Mouse (Mus musculus) stomach, postnatal 0 days (tissue): ENCODE measurements around the gene Eng. TPM values are rescaled to one million over a fixed set of nuclear protein-coding genes. Genes with fewer than 3 reads are reported as not detected.
A peak's percentile ranks its signal among the peaks of the same experiment; 100 is the strongest.

Source experiments
- ATAC-seq: fragments of 200-750 bp; cut with Nextera tagmentation; 2 replicates; pipeline ENCODE4 v1.8.0; 2017; ENCODE audit not compliant: low FRiP score, low TSS enrichment
- DNase-seq: peaks from one replicate; pipeline ENCODE4 v3.0.0-alpha.2; 2016; ENCODE audit warnings: low spot score
- H3K27ac ChIP-seq: fragments of 300-500 bp; sonication (generic); replicated peaks from 2 replicates; pipeline ENCODE4 v1.5.1; 2014; ENCODE audit warnings: mild to moderate bottlenecking, control low read depth
- H3K27me3 ChIP-seq: fragments of 300-500 bp; sonication (generic); 2 replicates; pipeline ENCODE4 v1.6.1; 2014; ENCODE audit warnings: low read length; ENCODE audit not compliant: control insufficient read depth, insufficient read depth
- H3K36me3 ChIP-seq: fragments of 300-500 bp; sonication (generic); 2 replicates; pipeline ENCODE4 v1.6.1; 2014; ENCODE audit warnings: low read length, mixed read lengths; ENCODE audit not compliant: control insufficient read depth, insufficient read depth
- H3K4me1 ChIP-seq: fragments of 300-500 bp; sonication (generic); replicated peaks from 2 replicates; pipeline ENCODE4 v1.6.1; 2014; ENCODE audit warnings: antibody characterized with exemption; ENCODE audit not compliant: control insufficient read depth, insufficient read depth
- H3K4me2 ChIP-seq: fragments of 300-500 bp; sonication (generic); replicated peaks from 2 replicates; pipeline ENCODE4 v1.6.1; 2014; ENCODE audit warnings: low read depth, mild to moderate bottlenecking, control low read depth, moderate library complexity
- H3K4me3 ChIP-seq: fragments of 300-500 bp; sonication (generic); 2 replicates; pipeline ENCODE4 v1.5.1; 2014; ENCODE audit warnings: low read depth, low read length, control low read depth
- H3K9ac ChIP-seq: fragments of 300-500 bp; sonication (generic); 2 replicates; pipeline ENCODE4 v1.6.1; 2014; ENCODE audit warnings: mild to moderate bottlenecking, low read length, control low read depth, mixed read lengths
- H3K9me3 ChIP-seq: fragments of 300-500 bp; sonication (generic); 2 replicates; pipeline ENCODE4 v1.6.1; 2016; ENCODE audit warnings: low read length; ENCODE audit not compliant: control insufficient read depth
- CTCF ChIP-seq: IDR thresholded peaks from 2 replicates; pipeline ENCODE4 v1.5.1; 2016; ENCODE audit warnings: antibody characterized with exemption, low read depth, mild to moderate bottlenecking, moderate library complexity
- EP300 ChIP-seq: optimal IDR thresholded peaks from 2 replicates; pipeline ENCODE3; 2016; ENCODE audit warnings: antibody characterized with exemption
- WGBS: fragments of 180-500 bp; shearing (Covaris S2); extraction: QIAGEN DNeasy Blood & Tissue Kit; methylation state at CpG from one replicate; pipeline ENCODE4 v1.1.7; 2014; 5-methylcytosine and 5-hydroxymethylcytosine counted together
- polyA plus RNA-seq: library from polyadenylated mRNA; unstranded; fragments of >200 nt; fragmentation: Nextera tagmentation; extraction: Ambion mirVana; gene quantifications from 2 replicates; pipeline ENCODE4 v1.2.1, GENCODE M21; 2015

Gene Eng
- polyA plus RNA-seq, 1 experiment from 2014 or later: 23.0 TPM

- Histone ChIP-seq H3K4me2 (no peak within 1 kb of the TSS), H3K27me3 (no peaks in the 10 kb centered on the region), H3K4me1 (no peaks in the 10 kb centered on the region), H3K9me3 (no peaks in the 10 kb centered on the region), H3K4me3 (no peak within 1 kb of the TSS), H3K27ac (no peak within 1 kb of the TSS), H3K9ac (no peak within 1 kb of the TSS), H3K36me3 (peaks cover 22% of the 10 kb centered on the region)
- ATAC-seq: no peak
- TF ChIP-seq EP300: no peak
- no peak for TF ChIP-seq CTCF
- DNase-seq: no peak
- WGBS: 52% methylated on average over 2 of the region's 2 CpGs
Measured at GRCm38 (mm10) chr2:32704021-32704421, 57.6 kb downstream of the Eng start, which contains the start of gene Fpgs. Gene Fpgs, minus strand, starts transcription at chr2:32704145.

- Histone ChIP-seq H3K27me3 (no peaks in the 10 kb centered on the region), H3K27ac (no peak overlapping the region), H3K4me3 (no peak overlapping the region), H3K36me3 (peaks cover 30% of the 10 kb centered on the region), H3K9me3 (no peaks in the 10 kb centered on the region), H3K4me2 (no peak overlapping the region), H3K4me1 (no peaks in the 10 kb centered on the region), H3K9ac (no peak overlapping the region)
- TF ChIP-seq CTCF: no peak
- TF ChIP-seq EP300: no peak
- no peak for DNase-seq
- 89% methylated on average over 7 of the region's 7 CpGs for WGBS
- no peak for ATAC-seq
Measured at GRCm38 (mm10) chr2:32705018-32705417, 58.6 kb downstream of the Eng start.

GRCm38 (mm10) chr2:32706971-32707370, 60.6 kb downstream of the Eng start:
- no peak overlapping the region for H3K9ac ChIP-seq
- peaks cover 30% of the 10 kb centered on the region for H3K36me3 ChIP-seq
- no peak overlapping the region for H3K27ac ChIP-seq
- TF ChIP-seq CTCF (no peak), EP300 (no peak)
- H3K4me2 ChIP-seq: no peak overlapping the region
- H3K9me3 ChIP-seq: no peaks in the 10 kb centered on the region
- no peak overlapping the region for H3K4me3 ChIP-seq
- H3K27me3 ChIP-seq: no peaks in the 10 kb centered on the region
- DNase-seq (no peak), ATAC-seq (no peak)
- WGBS: 88% methylated on average over 6 of the region's 6 CpGs
- no peaks in the 10 kb centered on the region for H3K4me1 ChIP-seq

- Histone ChIP-seq H3K4me3 (no peak overlapping the region), H3K9ac (no peak overlapping the region), H3K4me1 (no peaks in the 10 kb centered on the region), H3K4me2 (no peak overlapping the region), H3K27ac (no peak overlapping the region), H3K27me3 (no peaks in the 10 kb centered on the region), H3K36me3 (peaks cover 30% of the 10 kb centered on the region), H3K9me3 (no peaks in the 10 kb centered on the region)
- peak; percentile 70 for DNase-seq
- ATAC-seq: no peak
- TF ChIP-seq EP300 (no peak), CTCF (peak; percentile 89)
- WGBS: 31% methylated on average over 3 of the region's 3 CpGs
Measured at GRCm38 (mm10) chr2:32708643-32709042, 62.2 kb downstream of the Eng start.

DNA sequence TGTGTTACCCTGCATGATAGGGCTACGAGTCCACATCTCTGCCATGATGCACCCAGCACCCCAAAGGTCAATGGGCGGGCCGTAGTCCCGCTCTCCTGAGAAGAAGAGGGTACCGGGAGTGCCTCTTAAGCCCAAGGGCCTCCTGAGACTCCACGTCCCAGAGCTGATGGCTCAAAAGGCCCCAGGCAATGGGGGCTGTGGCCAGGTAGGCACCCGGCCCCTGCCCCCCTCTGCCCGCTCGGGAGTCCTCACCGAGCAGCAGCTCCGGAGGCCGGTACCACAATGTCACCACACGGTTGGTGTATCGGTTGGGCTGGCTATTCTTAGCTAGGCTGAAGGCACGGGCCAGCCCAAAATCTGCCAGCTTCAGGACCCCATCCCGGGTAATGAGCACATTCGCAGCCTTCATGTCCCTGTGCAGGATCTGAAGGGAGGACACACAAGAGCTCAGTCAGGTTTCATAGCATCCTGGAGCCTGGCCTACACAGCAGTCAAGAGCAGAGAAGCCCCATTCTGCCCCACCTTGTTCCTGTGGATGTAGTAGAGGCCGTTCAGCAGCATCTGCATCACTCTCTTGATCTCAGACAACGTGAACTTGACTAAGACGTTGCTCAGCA, 63.2 kb downstream of the Eng start:
- Histone ChIP-seq H3K4me2 (no peak overlapping the region), H3K27me3 (no peaks in the 10 kb centered on the region), H3K9me3 (no peaks in the 10 kb centered on the region), H3K4me1 (no peaks in the 10 kb centered on the region), H3K27ac (no peak overlapping the region), H3K9ac (no peak overlapping the region), H3K36me3 (peaks cover 25% of the 10 kb centered on the region), H3K4me3 (no peak overlapping the region)
- no peak for TF ChIP-seq EP300
- no peak for DNase-seq
- ATAC-seq: no peak
- 89% methylated on average over 20 of the region's 20 CpGs for WGBS

DNA sequence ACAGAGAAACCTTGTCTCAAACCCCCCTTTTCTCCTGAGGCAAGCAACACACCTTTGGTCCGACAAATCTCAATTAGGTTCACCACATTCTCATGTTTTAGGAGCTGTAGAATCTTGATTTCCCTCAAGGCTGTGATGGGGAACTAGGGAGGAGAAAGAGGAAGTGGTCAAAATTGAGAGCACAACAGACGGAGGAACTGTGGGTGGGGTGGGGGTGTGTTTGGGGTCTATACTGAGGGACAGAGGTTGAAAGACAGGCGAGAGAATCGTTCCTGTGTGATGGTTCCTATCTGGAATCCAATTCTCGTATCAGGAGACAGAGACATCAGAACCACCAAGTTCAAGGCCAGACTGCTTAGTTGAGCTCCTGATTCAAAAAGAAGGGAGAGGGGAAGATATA, 64.0 kb downstream of the Eng start:
- Histone ChIP-seq H3K27ac (no peak overlapping the region), H3K4me1 (no peaks in the 10 kb centered on the region), H3K27me3 (no peaks in the 10 kb centered on the region), H3K9me3 (no peaks in the 10 kb centered on the region), H3K4me3 (no peak overlapping the region), H3K9ac (no peak overlapping the region), H3K36me3 (peaks cover 23% of the 10 kb centered on the region), H3K4me2 (no peak overlapping the region)
- no peak for ATAC-seq
- TF ChIP-seq CTCF (no peak), EP300 (no peak)
- DNase-seq: no peak
- whole genome bisulfite sequencing: 85% methylated on average over 5 of the region's 5 CpGs
